Mouse (Mus musculus) spleen, adult 2 months (tissue): ENCODE measurements at regions not wholly inside any gene's neighbourhood (a gene's known extent, or its start where the extent isn't known, plus 50 kb on each side); places are given as distances from the start of the nearest gene placed in this dataset.

Source experiments
- DNase-seq, 2 experiments: peaks; one replicate each; pipeline versions ENCODE4 v3.0.0 to v3.0.0-alpha.2; 2012 to 2021; ENCODE audit warnings: low spot score in 2 of 2, low read depth in 1 of 2
- H3K27ac ChIP-seq: fragments of 200-500 bp; 2 replicates; pipeline ENCODE4 v1.5.1; 2012; ENCODE audit warnings: low read length, inconsistent platforms; ENCODE audit not compliant: insufficient read depth
- H3K27me3 ChIP-seq: fragments of 200-500 bp; 2 replicates; pipeline ENCODE4 v1.6.1; 2012; ENCODE audit warnings: mild to moderate bottlenecking, moderate library complexity, low read length, inconsistent platforms; ENCODE audit not compliant: control insufficient read depth, insufficient read depth
- H3K36me3 ChIP-seq: fragments of 200-500 bp; 2 replicates; pipeline ENCODE4 v1.6.1; 2012; ENCODE audit warnings: mild to moderate bottlenecking, low read length, inconsistent platforms; ENCODE audit not compliant: control insufficient read depth, insufficient read depth
- H3K4me1 ChIP-seq: fragments of 200-500 bp; 2 replicates; pipeline ENCODE4 v1.6.1; 2011; ENCODE audit warnings: inconsistent platforms; ENCODE audit not compliant: control insufficient read depth, insufficient read depth, insufficient read length
- H3K4me3 ChIP-seq: fragments of 200-500 bp; 2 replicates; pipeline ENCODE4 v1.5.1; 2011; ENCODE audit warnings: mild to moderate bottlenecking, inconsistent platforms; ENCODE audit not compliant: insufficient read depth, insufficient read length; ENCODE audit errors: extremely low read depth
- CTCF ChIP-seq: fragments of 200-500 bp; IDR thresholded peaks from 2 replicates; pipeline ENCODE4 v1.5.1; 2011; ENCODE audit warnings: mild to moderate bottlenecking, inconsistent platforms; ENCODE audit not compliant: insufficient read depth, insufficient read length, insufficient replicate concordance; ENCODE audit errors: extremely low read depth
- POLR2A ChIP-seq: fragments of 200-500 bp; IDR thresholded peaks from 2 replicates; pipeline ENCODE4 v1.6.1; 2011; ENCODE audit warnings: low read depth, low read length, inconsistent platforms
- WGBS: fragments of 180-500 bp; shearing (Covaris S2); methylation state at CpG from one replicate; pipeline ENCODE4 v1.1.7; 2018; 5-methylcytosine and 5-hydroxymethylcytosine counted together

DNA sequence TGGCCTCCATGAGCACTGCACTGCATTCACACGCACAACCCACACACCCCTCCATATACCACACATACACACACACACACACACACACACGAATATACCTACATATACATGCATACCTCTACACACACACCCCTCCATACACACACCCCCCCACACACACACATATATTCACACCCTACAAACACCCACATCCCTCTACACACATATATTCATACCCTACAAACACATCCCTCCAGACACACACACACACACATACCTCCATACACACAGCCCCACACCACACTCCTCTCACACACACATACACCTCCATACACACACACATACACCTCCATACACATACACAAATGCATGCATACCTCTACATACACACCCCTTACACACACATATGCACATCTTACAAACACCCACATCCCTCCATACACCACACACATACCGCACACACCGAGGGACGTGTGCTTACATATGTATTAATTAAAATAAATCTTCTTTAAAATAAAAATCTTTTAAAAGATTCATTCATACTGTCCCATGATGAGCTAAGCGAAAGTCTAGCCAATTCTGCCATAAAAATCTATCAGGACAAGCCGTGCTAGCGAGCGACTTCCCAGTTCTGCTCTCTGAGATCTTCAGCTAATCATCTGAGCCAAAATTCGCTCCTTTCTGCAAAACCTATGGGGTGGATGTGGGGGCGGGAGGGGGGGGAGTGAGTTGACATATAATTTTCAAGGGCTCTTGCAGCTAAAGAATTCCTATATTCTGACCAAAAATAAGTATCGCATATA, 74.3 kb upstream of the Ipo5 start:
- Histone ChIP-seq H3K27ac (no peak overlapping the region), H3K27me3 (no peaks in the 10 kb centered on the region), H3K36me3 (no peaks in the 10 kb centered on the region), H3K4me1 (no peaks in the 10 kb centered on the region), H3K4me3 (no peak overlapping the region)
- 87% methylated on average over 12 of the region's 12 CpGs for whole genome bisulfite sequencing
- DNase-seq = no peak
- TF ChIP-seq CTCF = no peak
- TF ChIP-seq POLR2A = no peak

DNA sequence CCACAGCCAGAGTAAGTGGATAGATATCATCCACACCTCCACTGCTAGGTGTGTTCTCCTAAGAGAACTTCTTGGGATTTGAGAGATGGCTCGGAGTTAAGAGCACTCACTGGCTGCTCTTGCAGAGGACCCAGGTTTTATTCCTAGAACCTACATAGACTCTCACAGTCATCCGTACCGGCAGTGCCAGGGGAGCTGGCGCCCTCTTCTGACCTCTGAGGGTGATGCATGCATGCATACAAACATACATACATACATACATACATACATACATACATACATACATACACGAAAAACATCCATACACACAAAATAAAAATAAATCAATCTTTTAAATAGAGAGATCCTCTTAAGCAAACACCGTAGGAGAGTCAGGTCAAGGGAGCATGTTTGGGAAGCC, 70.1 kb upstream of the Ipo5 start:
- DNase-seq = no peak
- TF ChIP-seq CTCF (peak; percentile 2; the same call in 1 of the 2 replicates), POLR2A (no peak)
- H3K4me3 ChIP-seq = no peak overlapping the region
- no peaks in the 10 kb centered on the region for H3K4me1 ChIP-seq
- no peaks in the 10 kb centered on the region for H3K36me3 ChIP-seq
- H3K27ac ChIP-seq = no peak overlapping the region
- H3K27me3 ChIP-seq = no peaks in the 10 kb centered on the region
- 89% methylated on average over 6 of the region's 6 CpGs for WGBS

DNA sequence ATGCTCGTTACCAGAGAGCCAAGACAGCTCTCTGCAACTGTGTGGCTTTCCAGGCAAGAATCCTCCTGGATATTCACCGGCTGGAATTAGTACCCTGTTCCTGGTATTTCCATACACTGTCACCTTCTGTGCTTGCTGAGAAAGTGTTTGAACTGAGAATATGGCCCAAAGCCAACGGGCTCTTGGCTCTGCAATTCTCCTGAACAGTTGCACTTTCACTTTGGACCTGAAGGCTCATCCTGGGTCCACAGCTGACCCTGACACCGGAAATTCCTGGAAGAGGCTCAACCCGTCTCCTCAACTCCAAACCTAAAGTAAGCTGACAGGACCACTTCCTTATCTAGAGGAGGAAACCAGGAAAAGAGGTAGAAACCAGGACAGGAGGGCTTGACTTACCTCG, 69.7 kb upstream of the Ipo5 start:
- no peaks in the 10 kb centered on the region for H3K36me3 ChIP-seq
- no peak overlapping the region for H3K4me3 ChIP-seq
- no peaks in the 10 kb centered on the region for H3K4me1 ChIP-seq
- WGBS = 69% methylated on average over 6 of the region's 6 CpGs
- DNase-seq = no peak
- no peak overlapping the region for H3K27ac ChIP-seq
- no peak for TF ChIP-seq POLR2A
- TF ChIP-seq CTCF = no peak
- H3K27me3 ChIP-seq = no peaks in the 10 kb centered on the region

DNA sequence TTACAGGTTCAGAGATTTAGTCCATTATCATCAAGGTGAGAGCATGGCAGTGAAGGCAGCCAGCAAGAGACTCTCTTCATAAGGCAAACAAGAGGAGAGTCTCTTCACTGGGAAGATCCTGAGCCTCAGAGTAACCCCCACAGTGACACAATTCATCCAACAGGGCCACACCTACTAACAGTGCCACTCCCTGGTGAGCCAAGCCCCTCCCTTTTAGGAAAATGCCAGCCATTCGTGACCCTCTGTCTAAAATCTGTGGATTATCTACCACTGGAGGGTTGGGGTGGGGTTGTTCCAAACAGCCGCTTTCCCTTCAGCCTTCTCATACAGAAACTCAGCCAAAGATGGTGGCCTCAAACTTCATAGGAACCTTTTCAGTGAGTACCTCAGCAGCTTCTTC, 65.9 kb upstream of the Ipo5 start:
- Histone ChIP-seq H3K27me3 (no peaks in the 10 kb centered on the region), H3K4me1 (no peaks in the 10 kb centered on the region), H3K27ac (no peak overlapping the region), H3K36me3 (no peaks in the 10 kb centered on the region), H3K4me3 (no peak overlapping the region)
- TF ChIP-seq POLR2A (no peak), CTCF (no peak)
- no peak for DNase-seq
- WGBS = 85% methylated on average over 2 of the region's 2 CpGs

DNA sequence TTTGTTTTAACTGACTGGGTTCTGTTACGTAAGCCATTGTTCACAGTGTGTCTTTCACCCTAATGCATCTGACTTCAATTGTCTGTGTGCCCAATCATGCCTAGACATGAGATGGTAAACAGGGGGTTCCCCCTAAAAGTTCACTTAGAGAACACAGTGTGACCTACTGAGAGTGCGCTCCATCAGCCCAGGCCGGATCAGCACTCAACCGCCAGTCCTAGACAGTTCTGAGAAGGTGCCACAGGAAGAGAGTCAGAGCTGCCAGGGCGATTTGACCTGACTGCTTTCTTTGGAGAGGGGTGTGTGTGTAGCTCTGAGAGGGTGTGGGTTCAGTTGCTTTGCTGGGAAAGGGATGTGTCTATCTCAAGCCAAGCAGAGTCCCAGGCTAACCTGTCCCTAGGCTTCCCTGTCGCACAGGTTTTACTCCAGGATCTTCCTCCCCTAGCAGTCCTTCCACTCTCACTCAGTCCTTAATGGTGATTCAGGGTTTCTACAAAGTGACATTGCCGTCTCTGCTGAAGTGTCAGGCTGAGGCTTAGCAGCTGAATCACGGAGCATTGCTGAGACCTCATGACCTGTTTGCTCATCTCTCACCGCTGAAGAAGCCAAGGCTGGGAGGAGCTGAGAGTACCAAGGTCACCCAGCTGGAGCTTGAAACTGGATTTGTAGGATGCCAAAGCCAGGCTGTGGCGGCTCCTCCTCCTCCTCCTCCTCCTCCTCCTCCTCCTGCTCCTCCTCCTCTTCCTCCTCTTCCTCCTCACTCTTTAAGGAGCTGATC, 64.8 kb upstream of the Ipo5 start:
- Histone ChIP-seq H3K27me3 (no peaks in the 10 kb centered on the region), H3K27ac (no peak overlapping the region), H3K4me3 (no peak overlapping the region), H3K4me1 (no peaks in the 10 kb centered on the region), H3K36me3 (no peaks in the 10 kb centered on the region)
- TF ChIP-seq POLR2A (no peak), CTCF (no peak)
- DNase-seq = no peak
- 84% methylated on average over 10 of the region's 10 CpGs for WGBS

DNA sequence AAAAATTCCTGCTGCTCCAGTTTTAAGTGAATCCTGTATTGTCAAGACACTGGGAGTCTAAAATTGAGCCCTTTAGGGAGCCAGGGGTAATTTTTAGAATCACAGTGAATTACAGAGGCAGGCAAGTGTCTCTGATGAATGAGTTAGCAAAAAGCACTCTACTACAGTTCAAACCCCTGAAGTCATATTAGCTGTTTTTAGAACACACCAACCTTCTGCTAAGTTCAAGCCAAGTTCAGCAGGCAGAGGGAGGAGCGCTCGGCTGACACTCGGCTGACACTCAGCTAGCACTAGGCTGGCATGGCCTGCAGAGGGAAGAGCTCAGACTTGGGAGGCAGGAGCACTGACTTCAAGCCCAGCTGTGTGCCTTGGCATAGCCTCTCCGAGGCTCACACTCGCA, 64.0 kb upstream of the Ipo5 start:
- Histone ChIP-seq H3K4me1 (no peaks in the 10 kb centered on the region), H3K27me3 (no peaks in the 10 kb centered on the region), H3K27ac (no peak overlapping the region), H3K4me3 (no peak overlapping the region), H3K36me3 (no peaks in the 10 kb centered on the region)
- TF ChIP-seq CTCF (no peak), POLR2A (no peak)
- 70% methylated on average over 5 of the region's 5 CpGs for WGBS
- DNase-seq = no peak
